Mouse (Mus musculus) monocyte, adult 5-6 weeks (primary cell): Measurements from ENCODE around the gene Pan3. TPM values are rescaled to one million over a fixed set of nuclear protein-coding genes. Genes with fewer than 3 reads are reported as not detected.

Source experiments
- ATAC-seq: fragments of 153-309, 156-312 bp; replicated peaks from 2 replicates; pipeline ENCODE4 v1.8.0; 2017; ENCODE audit warnings: mild to moderate bottlenecking; ENCODE audit not compliant: low TSS enrichment, insufficient number of reproducible peaks, severe bottlenecking, poor library complexity, low FRiP score
- total RNA-seq: library from RNA; stranded (forward); fragments of 200-1000, 200-491, 200-594 nt; gene quantifications from 3 replicates; pipeline ENCODE4 v1.2.3, GENCODE M21; 2017

Pan3 gene
- total RNA-seq = 167 to 270 TPM (median 183 TPM) in 3 replicates

GRCm38 (mm10) chr5:147429535-147430305 is at the start of gene Pan3:
Gene Pan3, plus strand, starts transcription at chr5:147430161.
- ATAC-seq = peak; percentile 66

- no peak for ATAC-seq
These were observed 48.6 kb upstream of the Pan3 start for GRCm38 (mm10) chr5:147381396-147381795.

GRCm38 (mm10) chr5:147386865-147387264 is 43.1 kb upstream of the Pan3 start:
- no peak for ATAC-seq

- ATAC-seq = no peak
These were observed 41.5 kb upstream of the Pan3 start for GRCm38 (mm10) chr5:147388376-147389008.

- ATAC-seq = peak; percentile 58; the same call in 1 of the 2 replicates
These were observed 40.9 kb upstream of the Pan3 start for GRCm38 (mm10) chr5:147389052-147389451.

GRCm38 (mm10) chr5:147390772-147391171 is 39.2 kb upstream of the Pan3 start:
- no peak for ATAC-seq

- peak; percentile 52 for ATAC-seq
These were observed 37.2 kb upstream of the Pan3 start for GRCm38 (mm10) chr5:147392667-147393213.

- ATAC-seq = no peak
These were observed 34.9 kb upstream of the Pan3 start for GRCm38 (mm10) chr5:147395050-147395449.

GRCm38 (mm10) chr5:147399843-147400504 is 30.0 kb upstream of the Pan3 start, which contains the start of gene Flt3:
Gene Flt3, minus strand, starts transcription at chr5:147400489.
- ATAC-seq = peak; percentile 80

GRCm38 (mm10) chr5:147400505-147400979 is 29.4 kb upstream of the Pan3 start:
- ATAC-seq = peak; percentile 38; the same call in 1 of the 2 replicates

- no peak for ATAC-seq
These were observed 28.9 kb upstream of the Pan3 start for GRCm38 (mm10) chr5:147401024-147401423.

GRCm38 (mm10) chr5:147402505-147402904 is 27.5 kb upstream of the Pan3 start:
- ATAC-seq = no peak

GRCm38 (mm10) chr5:147406135-147406534 is 23.8 kb upstream of the Pan3 start:
- no peak for ATAC-seq

- ATAC-seq = no peak
These were observed 21.2 kb upstream of the Pan3 start for GRCm38 (mm10) chr5:147408731-147409130.

- no peak for ATAC-seq
These were observed 19.4 kb upstream of the Pan3 start for GRCm38 (mm10) chr5:147410585-147410984.

GRCm38 (mm10) chr5:147417986-147418385 is 12.0 kb upstream of the Pan3 start:
- ATAC-seq = no peak

- peak; percentile 93 for ATAC-seq
These were observed 11.4 kb upstream of the Pan3 start for GRCm38 (mm10) chr5:147418394-147419121.

- no peak for ATAC-seq
These were observed 6.3 kb upstream of the Pan3 start for GRCm38 (mm10) chr5:147423612-147424011.
